Mouse (Mus musculus): Measurements from ENCODE around the gene Nedd9. TPM values are rescaled to one million over a fixed set of nuclear protein-coding genes. Genes with fewer than 3 reads are reported as not detected.

The Nedd9 gene
- 25.0 and 28.3 TPM in 2 replicates for polyA plus RNA-seq (2015; fragmentation: Nextera tagmentation; extraction: Ambion mirVana)

DNA sequence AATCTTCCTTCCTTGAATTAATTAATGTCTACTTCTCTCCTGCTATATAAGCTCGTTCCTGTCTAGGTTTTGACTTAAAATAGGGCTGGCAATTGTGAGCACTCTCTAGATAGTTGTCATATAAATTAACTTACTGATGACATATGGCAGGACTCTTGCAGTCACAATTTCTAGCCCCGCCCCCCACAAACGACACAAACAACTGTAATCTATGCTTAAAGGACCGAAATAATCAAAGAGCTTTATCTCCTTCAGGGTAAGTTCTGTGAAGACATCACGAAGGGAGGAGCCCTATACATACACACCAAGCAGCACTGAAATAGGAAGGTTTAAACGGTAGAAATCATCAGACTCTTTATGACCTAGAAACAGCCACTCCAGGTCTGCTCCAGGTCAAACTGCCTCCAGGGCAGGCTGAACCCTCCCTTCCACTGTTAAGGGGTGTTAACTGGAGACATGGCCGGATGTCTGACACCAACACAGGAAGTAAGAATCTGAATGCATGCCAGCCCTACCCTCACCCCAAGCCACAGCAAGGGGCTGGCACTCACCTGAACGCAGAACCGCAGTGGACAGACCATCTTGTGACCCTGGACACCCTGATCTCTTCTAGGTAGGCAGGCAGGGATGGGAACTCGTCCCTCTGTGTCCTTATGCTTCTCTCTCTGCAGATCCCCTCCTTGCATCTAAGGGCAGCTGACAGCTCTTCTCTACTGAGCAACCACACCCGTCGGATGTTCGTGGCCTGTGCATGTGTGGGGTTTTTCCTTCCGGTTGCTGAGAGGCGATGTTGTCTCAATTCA, at the start of gene Nedd9:
Gene Nedd9 (minus strand): TSS at position 757 of the 803 bp plus-strand sequence.
- Histone ChIP-seq H3K9ac (ENCODE audit: low read length) (no peak within 1 kb of the TSS), H3K27me3 (ENCODE audit: control insufficient read depth, insufficient read depth, low read length) (no peaks in the 10 kb centered on the region), H3K4me1 (ENCODE audit: control insufficient read depth, insufficient read depth, low read length) (no peaks in the 10 kb centered on the region), H3K36me3 (ENCODE audit: control insufficient read depth, insufficient read depth, low read length) (no peaks in the 10 kb centered on the region), H3K9me3 (replicated peaks; ENCODE audit: control insufficient read depth, low read length) (no peaks in the 10 kb centered on the region), H3K4me2 (ENCODE audit: low read depth, low read length) (no peak within 1 kb of the TSS), H3K27ac (ENCODE audit: low read length) (peak within 1 kb of the TSS; percentile 67; the same call in 1 of the 2 replicates), H3K4me3 (replicated peaks; ENCODE audit: low read length) (no peak within 1 kb of the TSS)
- peak; percentile 44; the same call in 1 of the 2 replicates for ATAC-seq (ENCODE audit: insufficient read depth, low FRiP score)
- 61% methylated on average over 15 of the region's 15 CpGs for WGBS

DNA sequence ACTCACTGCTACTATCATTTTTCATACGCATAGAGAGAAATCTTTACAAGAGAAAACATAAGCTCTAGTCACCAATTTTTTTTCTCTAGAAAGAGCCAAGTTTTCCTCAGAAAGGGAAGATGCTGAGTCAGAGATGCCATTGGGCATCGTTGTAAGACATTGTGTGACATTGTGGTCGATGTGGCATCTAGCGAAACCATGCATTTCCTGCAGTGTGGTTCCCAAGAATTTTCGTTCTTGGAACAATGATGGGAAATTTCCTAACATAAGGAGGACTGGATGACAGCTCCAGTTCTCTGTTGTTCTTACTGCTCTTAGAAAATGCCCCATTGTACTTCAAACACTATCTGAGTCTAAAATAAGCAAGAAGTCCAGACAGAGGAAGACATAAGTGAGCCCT, 45.5 kb upstream of the Nedd9 start:
- H3K4me2 ChIP-seq (ENCODE audit: low read depth, low read length) = no peak overlapping the region
- ATAC-seq (ENCODE audit: insufficient read depth, low FRiP score) = no peak

DNA sequence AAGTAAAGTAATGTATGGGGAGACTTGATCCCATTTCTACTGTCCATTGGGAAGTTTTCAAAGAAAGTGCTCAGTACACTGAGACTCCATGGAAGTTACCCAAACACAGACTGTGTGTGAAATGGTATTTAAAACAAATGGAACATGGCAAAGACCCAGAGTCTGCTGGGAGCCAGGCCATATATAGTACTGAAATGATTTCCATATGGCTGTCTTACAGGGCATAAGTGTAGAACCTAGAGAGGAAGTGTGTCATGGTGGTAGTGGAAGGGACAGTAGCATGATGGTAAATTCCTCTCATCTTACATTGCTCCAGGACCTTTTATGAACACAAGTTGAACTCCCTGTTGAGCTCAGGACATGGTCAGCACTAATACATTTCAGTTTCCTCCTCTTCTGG, 43.2 kb upstream of the Nedd9 start:
- no peak overlapping the region for H3K4me3 ChIP-seq (replicated peaks; ENCODE audit: low read length)

More for the DNA sequence above, 45.5 kb upstream of the Nedd9 start:
- 71% methylated on average over 5 of the region's 5 CpGs for WGBS
- Histone ChIP-seq H3K27ac (ENCODE audit: low read length) (no peak overlapping the region), H3K9ac (ENCODE audit: low read length) (no peak overlapping the region), H3K27me3 (ENCODE audit: control insufficient read depth, insufficient read depth, low read length) (no peaks in the 10 kb centered on the region), H3K9me3 (replicated peaks; ENCODE audit: control insufficient read depth, low read length) (no peaks in the 10 kb centered on the region), H3K4me3 (replicated peaks; ENCODE audit: low read length) (no peak overlapping the region), H3K4me1 (ENCODE audit: control insufficient read depth, insufficient read depth, low read length) (no peaks in the 10 kb centered on the region), H3K36me3 (ENCODE audit: control insufficient read depth, insufficient read depth, low read length) (no peaks in the 10 kb centered on the region)

DNA sequence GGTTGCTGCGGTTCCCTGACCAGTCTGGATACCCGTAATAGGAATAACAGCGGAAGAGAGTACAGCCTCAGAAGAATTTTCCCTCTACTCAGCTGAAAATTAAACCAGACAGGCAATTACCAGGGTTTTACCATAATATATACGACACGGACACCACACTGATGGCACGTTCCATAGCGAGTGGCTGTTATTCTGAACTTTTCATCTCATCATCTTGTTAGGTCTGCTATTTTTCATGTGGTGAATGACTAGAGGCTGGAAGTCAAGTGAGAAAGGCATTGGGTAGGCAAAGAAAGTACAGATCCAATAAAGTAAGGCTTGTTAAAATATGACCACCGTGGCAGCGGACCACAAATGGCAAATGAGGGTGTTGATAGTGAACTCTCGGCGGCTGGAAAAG, 37.0 kb upstream of the Nedd9 start:
- ATAC-seq (ENCODE audit: insufficient read depth, low FRiP score) = no peak
- H3K27ac ChIP-seq (ENCODE audit: low read length) = no peak overlapping the region
- no peak overlapping the region for H3K4me3 ChIP-seq (replicated peaks; ENCODE audit: low read length)
- H3K27me3 ChIP-seq (ENCODE audit: control insufficient read depth, insufficient read depth, low read length) = no peaks in the 10 kb centered on the region
- H3K9me3 ChIP-seq (replicated peaks; ENCODE audit: control insufficient read depth, low read length) = no peaks in the 10 kb centered on the region
- H3K4me2 ChIP-seq (ENCODE audit: low read depth, low read length) = no peak overlapping the region
- H3K36me3 ChIP-seq (ENCODE audit: control insufficient read depth, insufficient read depth, low read length) = no peaks in the 10 kb centered on the region
- WGBS = 91% methylated on average over 11 of the region's 11 CpGs
- H3K4me1 ChIP-seq (ENCODE audit: control insufficient read depth, insufficient read depth, low read length) = no peaks in the 10 kb centered on the region
- no peak overlapping the region for H3K9ac ChIP-seq (ENCODE audit: low read length)

More for the DNA sequence above, 43.2 kb upstream of the Nedd9 start:
- H3K27me3 ChIP-seq (ENCODE audit: control insufficient read depth, insufficient read depth, low read length) = no peaks in the 10 kb centered on the region
- ATAC-seq (ENCODE audit: insufficient read depth, low FRiP score) = peak; percentile 37; the same call in 1 of the 2 replicates
- H3K9ac ChIP-seq (ENCODE audit: low read length) = no peak overlapping the region
- no peak overlapping the region for H3K4me2 ChIP-seq (ENCODE audit: low read depth, low read length)
- H3K27ac ChIP-seq (ENCODE audit: low read length) = no peak overlapping the region
- H3K4me1 ChIP-seq (ENCODE audit: control insufficient read depth, insufficient read depth, low read length) = no peaks in the 10 kb centered on the region
- no peaks in the 10 kb centered on the region for H3K9me3 ChIP-seq (replicated peaks; ENCODE audit: control insufficient read depth, low read length)
- H3K36me3 ChIP-seq (ENCODE audit: control insufficient read depth, insufficient read depth, low read length) = no peaks in the 10 kb centered on the region

DNA sequence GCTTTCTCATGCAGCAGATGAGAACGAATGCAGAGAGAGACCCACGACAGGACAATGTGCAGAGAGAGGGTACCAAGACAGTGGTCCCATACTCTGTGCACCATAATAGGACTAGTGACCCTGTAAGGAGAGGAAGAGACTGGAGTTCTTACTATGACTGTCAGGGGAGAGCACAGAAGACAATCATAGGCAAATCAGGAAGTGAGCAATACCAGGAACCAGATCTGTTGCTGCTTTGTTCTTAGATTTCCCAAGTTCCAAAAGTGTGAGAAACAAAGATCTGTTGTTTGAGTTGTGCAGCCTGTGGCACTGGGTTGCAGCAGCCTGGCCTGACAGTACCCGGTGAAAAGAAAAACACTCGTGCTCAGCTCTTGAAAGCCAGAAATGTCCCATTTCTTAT, 34.1 kb upstream of the Nedd9 start:
- H3K9me3 ChIP-seq (replicated peaks; ENCODE audit: control insufficient read depth, low read length) = no peaks in the 10 kb centered on the region
- H3K4me3 ChIP-seq (replicated peaks; ENCODE audit: low read length) = no peak overlapping the region
- 84% methylated on average over 4 of the region's 4 CpGs for WGBS
- no peak overlapping the region for H3K9ac ChIP-seq (ENCODE audit: low read length)
- H3K27ac ChIP-seq (ENCODE audit: low read length) = no peak overlapping the region
- H3K27me3 ChIP-seq (ENCODE audit: control insufficient read depth, insufficient read depth, low read length) = no peaks in the 10 kb centered on the region
- H3K4me1 ChIP-seq (ENCODE audit: control insufficient read depth, insufficient read depth, low read length) = no peaks in the 10 kb centered on the region
- no peak overlapping the region for H3K4me2 ChIP-seq (ENCODE audit: low read depth, low read length)
- no peak for ATAC-seq (ENCODE audit: insufficient read depth, low FRiP score)
- no peaks in the 10 kb centered on the region for H3K36me3 ChIP-seq (ENCODE audit: control insufficient read depth, insufficient read depth, low read length)

DNA sequence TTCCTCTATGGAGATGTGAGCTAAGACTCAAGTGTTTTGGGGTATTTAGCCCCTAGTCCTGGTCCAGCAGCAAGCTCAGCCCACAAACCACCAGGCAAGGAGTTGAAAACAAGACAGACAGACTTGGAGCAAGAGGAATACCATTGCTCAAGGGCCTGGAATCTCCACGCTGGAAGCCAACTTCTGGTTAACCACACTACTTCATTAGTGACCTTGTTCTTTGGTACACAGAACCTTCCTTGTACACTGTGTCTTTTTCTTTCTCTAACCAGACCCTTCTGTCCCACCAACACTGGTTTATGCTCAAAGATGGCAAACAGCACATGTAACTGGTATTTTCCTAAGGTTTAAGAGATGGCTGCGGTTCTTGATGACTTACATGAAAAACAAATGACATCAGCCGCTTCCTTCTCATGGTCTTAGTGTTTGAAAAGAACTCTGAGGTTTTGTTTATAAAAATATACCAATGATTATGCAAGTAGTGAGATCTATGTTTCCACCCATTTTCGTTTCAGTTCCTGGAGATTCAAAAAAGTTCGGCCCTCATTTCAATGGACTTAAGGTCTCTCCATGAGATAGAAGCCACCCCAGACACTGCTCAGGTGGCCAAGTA, 33.5 kb upstream of the Nedd9 start:
- no peak for ATAC-seq (ENCODE audit: insufficient read depth, low FRiP score)
- no peak overlapping the region for H3K27ac ChIP-seq (ENCODE audit: low read length)
- WGBS = 79% methylated on average over 5 of the region's 5 CpGs
- H3K27me3 ChIP-seq (ENCODE audit: control insufficient read depth, insufficient read depth, low read length) = no peaks in the 10 kb centered on the region
- no peak overlapping the region for H3K4me2 ChIP-seq (ENCODE audit: low read depth, low read length)
- no peak overlapping the region for H3K9ac ChIP-seq (ENCODE audit: low read length)
- H3K9me3 ChIP-seq (replicated peaks; ENCODE audit: control insufficient read depth, low read length) = no peaks in the 10 kb centered on the region
- no peak overlapping the region for H3K4me3 ChIP-seq (replicated peaks; ENCODE audit: low read length)
- H3K36me3 ChIP-seq (ENCODE audit: control insufficient read depth, insufficient read depth, low read length) = no peaks in the 10 kb centered on the region
- no peaks in the 10 kb centered on the region for H3K4me1 ChIP-seq (ENCODE audit: control insufficient read depth, insufficient read depth, low read length)

DNA sequence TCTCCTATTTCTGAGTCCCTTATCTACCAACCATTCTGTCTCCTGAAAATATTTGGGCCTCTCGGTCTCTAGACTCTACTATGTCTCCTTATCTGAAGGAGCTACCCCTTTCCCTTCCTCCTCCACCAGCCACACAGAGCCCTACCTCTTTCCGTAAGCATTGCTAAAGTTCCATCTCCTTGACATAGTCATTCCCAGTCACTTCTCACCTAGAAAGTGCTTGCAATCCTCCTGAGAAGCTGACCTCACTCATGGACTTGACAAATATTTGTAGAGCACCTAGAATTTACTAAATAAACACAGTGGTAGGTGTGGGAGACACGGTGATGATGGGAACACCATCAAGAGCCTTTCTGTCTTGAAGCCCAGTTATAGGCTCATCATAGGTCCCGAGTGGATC, 32.6 kb upstream of the Nedd9 start:
- Histone ChIP-seq H3K9me3 (replicated peaks; ENCODE audit: control insufficient read depth, low read length) (no peaks in the 10 kb centered on the region), H3K36me3 (ENCODE audit: control insufficient read depth, insufficient read depth, low read length) (no peaks in the 10 kb centered on the region), H3K9ac (ENCODE audit: low read length) (no peak overlapping the region), H3K27ac (ENCODE audit: low read length) (no peak overlapping the region), H3K27me3 (ENCODE audit: control insufficient read depth, insufficient read depth, low read length) (no peaks in the 10 kb centered on the region), H3K4me1 (ENCODE audit: control insufficient read depth, insufficient read depth, low read length) (no peaks in the 10 kb centered on the region), H3K4me2 (ENCODE audit: low read depth, low read length) (no peak overlapping the region), H3K4me3 (replicated peaks; ENCODE audit: low read length) (no peak overlapping the region)
- WGBS = 79% methylated on average over 4 of the region's 4 CpGs
- ATAC-seq (ENCODE audit: insufficient read depth, low FRiP score) = no peak

DNA sequence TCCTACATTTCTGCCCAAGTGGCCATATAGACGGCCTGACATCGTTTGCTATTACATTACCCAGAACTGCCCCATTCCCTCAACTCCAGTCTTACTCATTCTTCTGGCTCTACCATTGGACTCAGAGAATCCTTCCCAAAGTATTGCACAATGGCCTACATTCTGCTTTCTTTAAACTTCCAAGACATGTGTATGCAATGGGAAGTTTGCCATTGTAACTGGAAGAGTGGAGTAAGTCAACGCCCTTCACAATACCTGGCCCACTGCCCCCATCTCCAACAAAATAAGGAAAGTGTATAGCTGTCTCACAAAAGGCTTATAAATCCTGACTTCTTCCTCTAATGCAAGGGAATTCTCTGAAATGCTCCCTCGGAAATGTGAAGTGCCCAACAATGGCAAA, 30.0 kb upstream of the Nedd9 start:
- Histone ChIP-seq H3K9ac (ENCODE audit: low read length) (no peak overlapping the region), H3K4me1 (ENCODE audit: control insufficient read depth, insufficient read depth, low read length) (no peaks in the 10 kb centered on the region), H3K27ac (ENCODE audit: low read length) (no peak overlapping the region), H3K4me2 (ENCODE audit: low read depth, low read length) (no peak overlapping the region), H3K4me3 (replicated peaks; ENCODE audit: low read length) (no peak overlapping the region), H3K36me3 (ENCODE audit: control insufficient read depth, insufficient read depth, low read length) (no peaks in the 10 kb centered on the region), H3K27me3 (ENCODE audit: control insufficient read depth, insufficient read depth, low read length) (no peaks in the 10 kb centered on the region), H3K9me3 (replicated peaks; ENCODE audit: control insufficient read depth, low read length) (no peaks in the 10 kb centered on the region)
- 86% methylated on average over 4 of the region's 4 CpGs for WGBS
- no peak for ATAC-seq (ENCODE audit: insufficient read depth, low FRiP score)

DNA sequence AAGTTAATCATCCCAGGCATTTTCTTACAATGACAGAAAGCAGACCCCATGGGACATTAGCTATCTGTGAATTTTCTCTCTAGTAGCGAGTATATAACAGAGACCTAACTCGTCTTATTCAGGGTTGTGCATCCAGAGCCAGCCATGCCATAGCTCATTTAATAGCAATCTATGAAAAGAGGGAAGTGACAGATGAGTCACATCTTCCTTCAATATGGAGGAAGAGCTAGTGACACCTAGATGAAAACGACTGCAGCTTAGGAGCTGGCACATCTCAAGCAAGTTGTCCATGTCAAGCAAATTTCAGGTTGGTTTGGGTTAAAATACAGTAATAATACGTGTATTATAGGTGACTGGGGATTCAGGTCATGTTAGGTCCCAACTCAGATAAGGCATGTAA, 28.6 kb upstream of the Nedd9 start:
- no peak for ATAC-seq (ENCODE audit: insufficient read depth, low FRiP score)
- 74% methylated on average over 4 of the region's 4 CpGs for WGBS
- Histone ChIP-seq H3K36me3 (ENCODE audit: control insufficient read depth, insufficient read depth, low read length) (no peaks in the 10 kb centered on the region), H3K27ac (ENCODE audit: low read length) (no peak overlapping the region), H3K4me2 (ENCODE audit: low read depth, low read length) (no peak overlapping the region), H3K9ac (ENCODE audit: low read length) (no peak overlapping the region), H3K4me3 (replicated peaks; ENCODE audit: low read length) (no peak overlapping the region), H3K4me1 (ENCODE audit: control insufficient read depth, insufficient read depth, low read length) (peaks cover 6% of the 10 kb centered on the region), H3K27me3 (ENCODE audit: control insufficient read depth, insufficient read depth, low read length) (no peaks in the 10 kb centered on the region), H3K9me3 (replicated peaks; ENCODE audit: control insufficient read depth, low read length) (no peaks in the 10 kb centered on the region)
